Mouse (Mus musculus): Measurements from ENCODE around the gene Mast4. TPM values are rescaled to one million over a fixed set of nuclear protein-coding genes. Genes with fewer than 3 reads are reported as not detected.

The Mast4 gene
- polyA plus RNA-seq, 1 experiment, result 51.8 TPM

DNA sequence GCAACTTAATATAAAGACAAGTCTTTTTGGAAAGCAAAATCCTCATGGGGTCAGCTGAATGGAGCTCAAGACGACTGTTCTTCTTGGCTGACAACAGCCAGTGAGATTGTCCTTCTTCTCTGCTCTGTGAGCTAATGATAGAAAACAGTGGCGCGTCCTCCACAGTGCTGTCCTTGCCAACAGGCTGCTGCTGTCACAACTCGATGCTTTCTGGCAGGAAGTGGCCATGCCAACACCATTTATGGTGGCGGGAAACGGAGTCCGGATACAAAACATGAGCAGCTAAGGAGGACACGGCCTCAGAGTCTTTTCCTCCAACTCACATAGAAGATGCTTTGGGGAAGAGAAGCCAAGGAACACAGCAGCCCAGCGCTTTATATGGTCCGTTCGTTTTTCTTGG lies 340.2 kb downstream of the Mast4 start:
- H3K4me1 ChIP-seq (ENCODE audit: control insufficient read depth, insufficient read depth, low read length), result peaks cover 7% of the 10 kb centered on the region
- H3K27ac ChIP-seq (ENCODE audit: insufficient read depth, low read length), result no peak overlapping the region
- no peak overlapping the region for H3K4me3 ChIP-seq (ENCODE audit: insufficient read depth, low read length)
- TF ChIP-seq CTCF (IDR thresholded peaks at IDR 0.05; ENCODE audit: borderline replicate concordance, insufficient read depth, low read length), result no peak
- TF ChIP-seq POLR2A (IDR thresholded peaks at IDR 0.05; ENCODE audit: low read depth, low read length), result no peak

DNA sequence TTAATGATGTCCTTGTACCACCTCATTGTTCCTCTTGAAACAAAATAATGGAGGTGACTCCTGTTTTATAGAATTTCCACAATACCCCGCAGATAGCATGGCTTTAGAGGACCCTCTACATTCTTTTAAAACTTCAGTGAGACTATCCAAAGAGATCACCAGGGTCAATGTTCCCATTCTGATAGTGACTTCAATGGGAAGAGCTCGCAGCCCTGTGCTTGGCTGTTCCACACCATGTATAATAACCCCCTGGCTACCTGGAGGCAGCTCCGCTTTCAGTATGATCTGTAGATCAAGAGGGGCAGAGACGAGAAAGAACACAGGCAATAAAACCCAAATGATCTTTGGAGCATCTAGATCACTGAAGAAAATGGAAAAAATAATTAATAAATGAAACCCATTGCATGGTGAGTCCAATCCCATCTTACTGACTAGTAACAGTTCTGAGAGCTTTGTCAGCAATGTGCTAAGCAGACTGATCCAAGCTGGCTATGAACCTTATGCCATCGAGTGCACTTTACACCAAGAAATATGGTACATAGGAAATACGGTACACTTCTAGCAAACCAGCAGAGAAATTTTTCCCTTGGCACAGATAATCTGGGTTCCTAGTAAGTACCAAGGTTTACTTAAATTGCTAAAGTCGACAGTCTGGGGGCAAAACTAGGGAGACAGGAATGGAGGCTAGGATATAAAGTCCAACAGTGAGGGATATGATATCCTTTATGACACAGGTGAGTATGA lies 341.4 kb downstream of the Mast4 start:
- no peak for TF ChIP-seq POLR2A (IDR thresholded peaks at IDR 0.05; ENCODE audit: low read depth, low read length)
- no peak for TF ChIP-seq CTCF (IDR thresholded peaks at IDR 0.05; ENCODE audit: borderline replicate concordance, insufficient read depth, low read length)
- Histone ChIP-seq H3K4me3 (ENCODE audit: insufficient read depth, low read length) (no peak overlapping the region), H3K4me1 (ENCODE audit: control insufficient read depth, insufficient read depth, low read length) (peaks cover 15% of the 10 kb centered on the region), H3K27ac (ENCODE audit: insufficient read depth, low read length) (no peak overlapping the region)

DNA sequence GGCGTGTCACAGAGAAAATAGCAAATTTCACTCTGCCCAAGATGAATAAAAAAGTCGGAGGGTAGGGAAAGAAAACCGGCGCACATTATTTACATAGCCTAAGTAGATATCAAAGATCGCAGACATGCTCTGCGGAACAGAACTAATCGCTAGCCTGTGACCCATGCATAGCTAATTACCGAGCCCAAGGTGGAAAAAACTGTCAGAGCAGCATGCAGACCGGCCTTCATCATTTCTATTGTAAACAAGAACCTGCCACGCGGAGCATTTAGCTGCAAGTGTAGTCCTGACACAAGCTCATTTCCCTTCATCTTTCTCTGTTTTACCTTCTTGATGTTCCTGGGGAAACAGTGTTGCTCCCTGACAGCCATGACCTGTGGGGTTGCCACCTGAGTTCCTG lies 342.4 kb downstream of the Mast4 start:
- TF ChIP-seq POLR2A (IDR thresholded peaks at IDR 0.05; ENCODE audit: low read depth, low read length), result no peak
- TF ChIP-seq CTCF (IDR thresholded peaks at IDR 0.05; ENCODE audit: borderline replicate concordance, insufficient read depth, low read length), result no peak
- Histone ChIP-seq H3K4me3 (ENCODE audit: insufficient read depth, low read length) (no peak overlapping the region), H3K4me1 (ENCODE audit: control insufficient read depth, insufficient read depth, low read length) (peaks cover 15% of the 10 kb centered on the region), H3K27ac (ENCODE audit: insufficient read depth, low read length) (no peak overlapping the region)

DNA sequence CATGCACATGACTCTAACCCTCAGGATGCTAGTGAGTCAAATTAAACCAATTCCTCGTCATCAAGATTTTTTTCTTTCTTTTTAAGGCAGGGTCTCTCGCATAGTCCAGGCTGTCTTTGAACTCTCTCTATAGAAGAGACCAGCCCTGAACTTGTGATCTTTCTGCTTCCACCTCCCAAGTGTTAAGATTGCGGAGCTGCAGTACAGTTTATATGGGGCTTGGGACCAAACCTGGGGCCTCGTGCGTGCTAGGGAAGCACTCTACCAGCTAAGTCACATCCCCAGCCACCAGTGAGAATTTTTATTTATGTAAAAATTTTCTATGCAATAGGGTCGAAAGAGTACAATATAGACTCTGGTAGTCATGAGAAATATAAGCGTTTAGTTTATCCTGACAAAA lies 343.1 kb downstream of the Mast4 start:
- Histone ChIP-seq H3K4me3 (ENCODE audit: insufficient read depth, low read length) (no peak overlapping the region), H3K27ac (ENCODE audit: insufficient read depth, low read length) (no peak overlapping the region), H3K4me1 (ENCODE audit: control insufficient read depth, insufficient read depth, low read length) (peaks cover 15% of the 10 kb centered on the region)
- TF ChIP-seq CTCF (IDR thresholded peaks at IDR 0.05; ENCODE audit: borderline replicate concordance, insufficient read depth, low read length) (no peak), POLR2A (IDR thresholded peaks at IDR 0.05; ENCODE audit: low read depth, low read length) (no peak)

DNA sequence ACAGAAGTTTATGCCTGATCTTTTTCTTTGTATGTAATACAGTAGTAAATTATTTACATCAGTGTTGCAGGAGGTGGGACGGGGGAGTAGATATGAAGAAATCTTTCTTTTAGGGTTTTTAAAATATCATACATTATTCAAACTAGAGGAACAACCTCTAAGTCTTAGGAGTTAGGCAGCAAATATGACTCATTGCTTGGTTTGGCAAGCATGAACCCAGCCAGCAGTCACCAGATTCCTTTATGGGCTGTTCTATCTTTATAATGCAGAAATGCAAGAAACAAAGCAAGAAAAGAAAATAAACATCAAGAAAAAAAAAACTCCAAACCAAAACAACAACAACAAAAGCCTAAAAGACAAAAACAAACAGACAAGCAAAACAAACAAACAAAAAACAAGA lies 344.2 kb downstream of the Mast4 start:
- Histone ChIP-seq H3K4me1 (ENCODE audit: control insufficient read depth, insufficient read depth, low read length) (peaks cover 15% of the 10 kb centered on the region), H3K4me3 (ENCODE audit: insufficient read depth, low read length) (no peak overlapping the region), H3K27ac (ENCODE audit: insufficient read depth, low read length) (0 out of 2 replicates have a peak overlapping the region, but pooled peaks have one; percentile 27)
- no peak for TF ChIP-seq CTCF (IDR thresholded peaks at IDR 0.05; ENCODE audit: borderline replicate concordance, insufficient read depth, low read length)
- TF ChIP-seq POLR2A (IDR thresholded peaks at IDR 0.05; ENCODE audit: low read depth, low read length), result no peak

DNA sequence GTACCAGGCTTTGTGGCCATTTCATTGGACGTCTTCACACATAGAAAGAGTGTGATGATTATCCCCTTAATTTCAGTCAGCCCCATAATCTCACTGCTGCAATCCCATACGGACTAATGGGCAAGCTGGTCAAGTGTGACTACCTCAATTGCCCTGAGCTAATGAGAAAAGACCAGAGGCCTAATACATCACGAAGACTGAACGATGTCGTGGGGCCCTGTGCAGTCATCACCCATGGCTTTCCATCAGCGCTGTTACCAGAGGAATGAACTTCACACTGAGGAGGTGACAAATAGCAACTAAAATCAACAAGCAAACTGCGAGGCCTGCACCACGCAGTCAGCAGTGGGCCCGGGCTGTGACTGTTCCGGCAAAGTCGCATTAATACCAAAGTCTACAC lies 344.7 kb downstream of the Mast4 start:
- peak overlapping the region; percentile 27 for H3K27ac ChIP-seq (ENCODE audit: insufficient read depth, low read length)
- peaks cover 15% of the 10 kb centered on the region for H3K4me1 ChIP-seq (ENCODE audit: control insufficient read depth, insufficient read depth, low read length)
- H3K4me3 ChIP-seq (ENCODE audit: insufficient read depth, low read length), result no peak overlapping the region
- TF ChIP-seq POLR2A (IDR thresholded peaks at IDR 0.05; ENCODE audit: low read depth, low read length) (no peak), CTCF (IDR thresholded peaks at IDR 0.05; ENCODE audit: borderline replicate concordance, insufficient read depth, low read length) (no peak)

DNA sequence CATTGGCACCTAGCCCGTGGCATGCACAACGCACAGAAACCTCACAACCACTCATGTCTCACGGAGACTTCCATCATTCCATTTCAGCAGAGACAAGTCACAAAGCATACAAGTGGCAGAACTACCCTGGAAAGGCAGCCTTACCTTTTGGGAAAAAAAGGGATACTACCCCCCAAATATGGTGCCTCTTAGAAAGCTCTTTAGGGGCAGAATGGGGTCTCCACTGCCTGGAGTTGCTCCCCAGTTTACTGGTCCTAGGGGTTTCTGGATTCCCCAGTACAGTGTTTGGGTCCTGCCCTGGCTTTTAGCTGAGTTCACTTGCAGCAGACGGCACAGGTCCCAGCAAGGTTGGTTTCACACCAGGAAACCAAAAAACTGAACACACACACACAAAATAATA lies 345.3 kb downstream of the Mast4 start:
- TF ChIP-seq POLR2A (IDR thresholded peaks at IDR 0.05; ENCODE audit: low read depth, low read length), result no peak
- TF ChIP-seq CTCF (IDR thresholded peaks at IDR 0.05; ENCODE audit: borderline replicate concordance, insufficient read depth, low read length), result no peak

DNA sequence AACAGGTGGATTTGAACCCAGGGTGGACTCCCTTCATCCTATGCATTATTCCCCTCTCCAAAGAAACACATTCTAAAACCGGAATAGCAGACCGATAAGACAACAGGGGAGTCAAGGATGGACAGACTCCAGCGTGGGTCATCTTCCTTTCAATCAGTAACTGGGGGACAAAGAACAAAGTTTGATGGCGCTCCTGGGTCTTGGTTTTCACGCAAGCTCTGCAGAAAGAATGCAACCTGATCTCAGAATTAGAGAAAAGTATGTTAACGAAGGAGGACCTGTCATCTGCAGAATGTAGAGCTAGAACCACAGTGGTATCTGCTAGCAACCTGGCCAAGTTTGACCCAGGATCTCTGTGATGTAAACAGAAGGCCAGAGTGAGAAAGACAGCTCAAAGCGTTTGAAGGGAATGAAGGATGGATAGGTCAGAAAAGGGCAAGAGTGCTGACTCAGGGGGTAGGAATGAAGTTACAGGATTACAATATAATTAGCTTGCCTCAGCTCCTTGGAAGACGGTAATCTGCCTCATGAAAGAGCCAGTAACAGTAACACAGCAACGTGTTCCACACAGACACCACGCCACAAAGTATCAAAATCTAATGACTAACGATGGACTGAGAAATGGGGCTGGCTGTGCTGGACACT lies 345.9 kb downstream of the Mast4 start:
- H3K4me1 ChIP-seq (ENCODE audit: control insufficient read depth, insufficient read depth, low read length), result peaks cover 15% of the 10 kb centered on the region
- no peak overlapping the region for H3K4me3 ChIP-seq (ENCODE audit: insufficient read depth, low read length)
- TF ChIP-seq POLR2A (IDR thresholded peaks at IDR 0.05; ENCODE audit: low read depth, low read length) (no peak), CTCF (IDR thresholded peaks at IDR 0.05; ENCODE audit: borderline replicate concordance, insufficient read depth, low read length) (no peak)
- no peak overlapping the region for H3K27ac ChIP-seq (ENCODE audit: insufficient read depth, low read length)

More for the DNA sequence above, 345.3 kb downstream of the Mast4 start:
- H3K27ac ChIP-seq (ENCODE audit: insufficient read depth, low read length), result no peak overlapping the region
- no peak overlapping the region for H3K4me3 ChIP-seq (ENCODE audit: insufficient read depth, low read length)
- H3K4me1 ChIP-seq (ENCODE audit: control insufficient read depth, insufficient read depth, low read length), result peaks cover 15% of the 10 kb centered on the region

DNA sequence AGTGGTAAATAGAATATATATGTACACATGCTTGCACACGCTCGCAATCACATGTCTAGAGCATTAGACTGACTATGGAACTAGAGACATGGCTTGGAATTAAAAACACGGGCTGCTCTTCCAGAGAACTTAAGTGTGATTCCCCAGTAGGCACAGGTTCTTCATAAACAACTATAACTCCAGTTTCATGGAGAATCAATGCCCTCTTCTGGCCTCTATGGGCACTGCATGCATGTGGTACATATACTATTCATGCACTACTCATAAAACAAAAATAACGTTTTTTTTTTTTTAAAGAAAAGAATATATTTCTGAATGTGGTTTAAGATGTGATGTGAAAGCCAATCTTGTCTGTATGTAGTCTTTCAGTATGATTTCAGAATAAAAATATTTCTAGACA lies 349.7 kb downstream of the Mast4 start:
- Histone ChIP-seq H3K4me3 (ENCODE audit: insufficient read depth, low read length) (no peak overlapping the region), H3K27ac (ENCODE audit: insufficient read depth, low read length) (no peak overlapping the region), H3K4me1 (ENCODE audit: control insufficient read depth, insufficient read depth, low read length) (peaks cover 9% of the 10 kb centered on the region)
- no peak for TF ChIP-seq POLR2A (IDR thresholded peaks at IDR 0.05; ENCODE audit: low read depth, low read length)
- no peak for TF ChIP-seq CTCF (IDR thresholded peaks at IDR 0.05; ENCODE audit: borderline replicate concordance, insufficient read depth, low read length)

DNA sequence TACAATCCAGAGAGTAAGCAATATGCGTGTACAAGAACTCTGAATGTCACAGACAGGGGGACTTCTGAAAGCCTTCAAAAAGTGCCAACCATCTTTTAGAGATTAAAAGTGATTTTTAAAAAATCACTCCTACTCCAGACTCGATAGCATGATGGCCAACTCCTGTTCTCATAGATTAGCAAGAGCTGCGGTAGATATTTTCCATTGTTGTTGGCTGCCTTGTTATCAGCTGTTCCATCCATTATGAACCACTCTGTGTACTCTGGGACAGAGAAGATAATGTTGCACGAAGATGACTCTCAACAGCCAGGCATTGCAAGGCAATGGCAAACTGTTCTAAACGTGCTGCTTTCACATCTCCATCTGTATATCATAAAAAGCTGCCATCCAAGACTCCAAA lies 360.4 kb downstream of the Mast4 start:
- TF ChIP-seq CTCF (IDR thresholded peaks at IDR 0.05; ENCODE audit: borderline replicate concordance, insufficient read depth, low read length), result no peak
- no peak for TF ChIP-seq POLR2A (IDR thresholded peaks at IDR 0.05; ENCODE audit: low read depth, low read length)

More for the DNA sequence above, 360.4 kb downstream of the Mast4 start:
- Histone ChIP-seq H3K27ac (ENCODE audit: insufficient read depth, low read length) (no peak overlapping the region), H3K4me1 (ENCODE audit: control insufficient read depth, insufficient read depth, low read length) (peaks cover 7% of the 10 kb centered on the region; the same call in 1 of the 2 replicates), H3K4me3 (ENCODE audit: insufficient read depth, low read length) (no peak overlapping the region)
